In genomic region chr10:34483297-34484013, GRCm38 (mm10) we compare ENCODE assay signal across 8 mouse cellular contexts. TPM values are rescaled to one million over a fixed set of nuclear protein-coding genes. Genes with fewer than 3 reads are reported as not detected.
DNase-seq lines count a peak whose midpoint lies in the region; ATAC-seq lines count a peak whose summit lies in the region.

Gene Frk, plus strand, starts transcription at chr10:34483399.

- peak; percentile 98 for ATAC-seq in intestine, embryonic 16.5 days
- ATAC-seq in liver, embryonic 16.5 days (ENCODE audit: low read depth): peak; percentile 87
- ATAC-seq in stomach, embryonic 15.5 days (ENCODE audit: insufficient read depth, low FRiP score, low read depth): peak; percentile 92

- no peaks in the 10 kb centered on the region for H3K36me3 ChIP-seq in intestine, embryonic 16.5 days (ENCODE audit: control insufficient read depth, insufficient read depth, low read length)
- H3K36me3 ChIP-seq in liver, embryonic 16.5 days (ENCODE audit: control insufficient read depth, insufficient read depth): no peaks in the 10 kb centered on the region
- no peaks in the 10 kb centered on the region for H3K36me3 ChIP-seq in stomach, embryonic 15.5 days

- H3K4me3 ChIP-seq in intestine, embryonic 16.5 days (ENCODE audit: low read length): peak within 1 kb of the TSS; percentile 66
- peak within 1 kb of the TSS; percentile 50 for H3K4me3 ChIP-seq in liver, embryonic 16.5 days (ENCODE audit: low read depth, low read length)
- peak within 1 kb of the TSS; percentile 48 for H3K4me3 ChIP-seq in stomach, embryonic 15.5 days (replicated peaks)

- H3K27me3 ChIP-seq in intestine, embryonic 16.5 days (replicated peaks; ENCODE audit: control insufficient read depth, insufficient read depth, low read length): no peaks in the 10 kb centered on the region
- H3K27me3 ChIP-seq in liver, embryonic 16.5 days (ENCODE audit: control insufficient read depth, insufficient read depth, low read depth, low read length): no peaks in the 10 kb centered on the region
- H3K27me3 ChIP-seq in stomach, embryonic 15.5 days (replicated peaks): no peaks in the 10 kb centered on the region

- peak; percentile 91 for DNase-seq in heart, adult 11 months
- DNase-seq in heart, postnatal 25 days (ENCODE audit: low spot score): no peak
- DNase-seq in gastrocnemius, postnatal 10 days: peak; percentile 30
- no peak for DNase-seq in cerebellum, adult 11 months
- no peak for DNase-seq in left cerebral cortex, postnatal 4 days

- H3K9ac ChIP-seq in intestine, embryonic 16.5 days (ENCODE audit: low read depth, low read length): peak within 1 kb of the TSS; percentile 80
- no peak within 1 kb of the TSS; the same call in 1 of the 2 replicates for H3K9ac ChIP-seq in liver, embryonic 16.5 days (ENCODE audit: low read depth, low read length)
- H3K9ac ChIP-seq in stomach, embryonic 15.5 days: peak within 1 kb of the TSS; percentile 39; the same call in 1 of the 2 replicates

- WGBS in intestine, embryonic 16.5 days: 11% methylated on average over 11 of the region's 11 CpGs
- 21% methylated on average over 11 of the region's 11 CpGs for WGBS in liver, embryonic 16.5 days (ENCODE audit: insufficient replicate concordance)
- 14% methylated on average over 11 of the region's 11 CpGs for WGBS in stomach, embryonic 15.5 days

- intact Hi-C loops in heart, postnatal 25 days (cut with DNase I): no loop called here
- intact Hi-C loops in left cerebral cortex, postnatal 4 days (cut with DNase I): no loop called here

- peak within 1 kb of the TSS; percentile 97 for H3K27ac ChIP-seq in intestine, embryonic 16.5 days (ENCODE audit: low read length)
- peak within 1 kb of the TSS; percentile 60 for H3K27ac ChIP-seq in liver, embryonic 16.5 days (ENCODE audit: low read length)
- peak within 1 kb of the TSS; percentile 91 for H3K27ac ChIP-seq in stomach, embryonic 15.5 days

- no peaks in the 10 kb centered on the region for H3K9me3 ChIP-seq in intestine, embryonic 16.5 days (ENCODE audit: control insufficient read depth, low read length)
- no peaks in the 10 kb centered on the region for H3K9me3 ChIP-seq in liver, embryonic 16.5 days (replicated peaks; ENCODE audit: control insufficient read depth, low read length)
- H3K9me3 ChIP-seq in stomach, embryonic 15.5 days: no peaks in the 10 kb centered on the region

- peaks cover 4% of the 10 kb centered on the region; the same call in 1 of the 2 replicates for H3K4me1 ChIP-seq in intestine, embryonic 16.5 days (ENCODE audit: control insufficient read depth, insufficient read depth, low read length)
- H3K4me1 ChIP-seq in liver, embryonic 16.5 days (ENCODE audit: control insufficient read depth, low read depth, low read length): no peaks in the 10 kb centered on the region
- 0 out of 2 replicates have a peak, but pooled peaks cover 5% of the 10 kb centered on the region for H3K4me1 ChIP-seq in stomach, embryonic 15.5 days

- peak within 1 kb of the TSS; percentile 54 for H3K4me2 ChIP-seq in intestine, embryonic 16.5 days (ENCODE audit: low read depth, low read length)
- H3K4me2 ChIP-seq in liver, embryonic 16.5 days (ENCODE audit: low read depth, low read length): peak within 1 kb of the TSS; percentile 6
- H3K4me2 ChIP-seq in stomach, embryonic 15.5 days: peak within 1 kb of the TSS; percentile 53

RNA-seq across cellular contexts. Expression of gene Frk, which starts in this region (rescaled TPM):
- total RNA-seq in heart, postnatal 25 days (2021): 1 to 10 TPM; 1.6 to 2.1 TPM
- 1 to 10 TPM; 2.7 to 3.0 TPM for total RNA-seq in gastrocnemius, postnatal 10 days (2021)
- polyA plus RNA-seq in intestine, embryonic 16.5 days (2015; fragmentation: Nextera tagmentation; extraction: Ambion mirVana): 21.9 and 26.1 TPM in 2 replicates
- 1.1 and 1.9 TPM in 2 replicates for polyA plus RNA-seq in liver, embryonic 16.5 days (2015; fragmentation: Nextera tagmentation; extraction: Ambion mirVana)
- 14.3 and 14.8 TPM in 2 replicates for polyA plus RNA-seq in stomach, embryonic 15.5 days (2015; fragmentation: Nextera tagmentation; extraction: Ambion mirVana)
- under 1 TPM; 0.48 to 0.70 TPM for total RNA-seq in left cerebral cortex, postnatal 4 days (2021)

Comparison
In these comparisons a context has a peak if more than half of its experiments do, and no peak if none do; other contexts are left out.
1. DNase-seq: peak in heart, adult 11 months (single experiment) and gastrocnemius, postnatal 10 days (single experiment); none in heart, postnatal 25 days (single experiment), cerebellum, adult 11 months (single experiment) and left cerebral cortex, postnatal 4 days (single experiment).
2. Peak in every context shown above with its lines, with median percentiles within 50 percentile points of each other: ATAC-seq, H3K27ac ChIP-seq, H3K4me2 ChIP-seq and H3K4me3 ChIP-seq.